Mouse (Mus musculus) E14TG2a.4 (cell line): ENCODE data around the gene Fam19a2.

Experiments used
- CTCF ChIP-seq: conservative IDR thresholded peaks from 2 replicates; pipeline ENCODE4 v1.5.1; 2014; ENCODE audit warnings: low read length
- POU5F1 ChIP-seq: IDR thresholded peaks from 2 replicates; pipeline ENCODE4 v1.6.1; 2014; ENCODE audit warnings: low read length, borderline replicate concordance

DNA sequence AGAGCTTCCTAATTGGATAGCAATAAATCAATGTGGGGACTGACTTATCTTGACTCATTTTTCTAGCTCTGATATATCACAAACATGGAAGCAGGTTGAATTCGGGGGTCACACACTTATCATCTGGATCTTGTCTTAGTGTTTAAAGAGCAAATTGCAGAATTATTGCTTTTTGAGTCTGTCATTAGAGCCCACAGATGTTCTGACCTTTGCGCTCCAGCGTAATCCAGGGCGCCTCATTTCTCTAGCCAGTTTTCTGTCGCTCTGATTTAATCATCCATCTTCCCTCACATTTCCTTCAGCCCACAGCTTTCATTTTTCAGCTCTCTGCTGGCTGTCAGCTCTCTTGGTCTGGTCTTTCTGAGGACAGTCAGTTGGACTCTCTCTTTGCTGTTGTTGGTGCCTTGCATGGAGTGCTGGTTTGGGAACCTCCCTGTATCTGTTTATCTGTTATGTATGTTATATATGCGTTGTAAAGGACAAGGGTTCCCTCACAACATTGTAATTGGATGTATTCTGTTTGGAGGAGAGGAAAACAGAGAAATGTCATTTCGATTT lies 154.9 kb downstream of the Fam19a2 start:
- TF ChIP-seq CTCF: no peak
- TF ChIP-seq POU5F1: no peak
